Mouse (Mus musculus) kidney, embryonic 15.5 days (tissue): ENCODE data around the gene Nfxl1. TPM values are rescaled to one million over a fixed set of nuclear protein-coding genes. Genes with fewer than 3 reads are reported as not detected.

ENCODE experiments used
- ATAC-seq: fragments of 200-750 bp; cut with Nextera tagmentation; replicated peaks from 2 replicates; pipeline ENCODE4 v1.8.0; 2017; ENCODE audit warnings: moderate TSS enrichment; ENCODE audit not compliant: low FRiP score
- H3K27ac ChIP-seq: fragments of 300-500 bp; sonication (generic); 2 replicates; pipeline ENCODE4 v1.5.1; 2015; ENCODE audit warnings: mild to moderate bottlenecking, inconsistent platforms
- H3K27me3 ChIP-seq: fragments of 300-500 bp; sonication (generic); 2 replicates; pipeline ENCODE4 v1.6.1; 2015; ENCODE audit warnings: inconsistent platforms
- H3K36me3 ChIP-seq: fragments of 300-500 bp; sonication (generic); 2 replicates; pipeline ENCODE4 v1.6.1; 2015; ENCODE audit warnings: inconsistent platforms
- H3K4me1 ChIP-seq: fragments of 300-500 bp; sonication (generic); 2 replicates; pipeline ENCODE4 v1.6.1; 2015; ENCODE audit warnings: inconsistent platforms
- H3K4me2 ChIP-seq: fragments of 300-500 bp; sonication (generic); 2 replicates; pipeline ENCODE4 v1.6.1; 2015; ENCODE audit warnings: moderate library complexity, mild to moderate bottlenecking, inconsistent platforms
- H3K4me3 ChIP-seq: fragments of 300-500 bp; sonication (generic); replicated peaks from 2 replicates; pipeline ENCODE4 v1.5.1; 2015; ENCODE audit warnings: mild to moderate bottlenecking, inconsistent platforms
- H3K9ac ChIP-seq: fragments of 300-500 bp; sonication (generic); 2 replicates; pipeline ENCODE4 v1.6.1; 2015; ENCODE audit warnings: mild to moderate bottlenecking, inconsistent platforms
- H3K9me3 ChIP-seq: fragments of 300-500 bp; sonication (generic); replicated peaks from 2 replicates; pipeline ENCODE4 v1.6.1; 2016; ENCODE audit warnings: inconsistent platforms
- WGBS: fragments of 180-500 bp; shearing (Covaris S2); methylation state at CpG from one replicate; pipeline ENCODE4 v1.1.7; 2015; ENCODE audit warnings: mixed read lengths; 5-methylcytosine and 5-hydroxymethylcytosine counted together
- polyA plus RNA-seq: library from polyadenylated mRNA; unstranded; fragments of >200 nt; fragmentation: Nextera tagmentation; extraction: Ambion mirVana; gene quantifications from 2 replicates; pipeline ENCODE4 v1.2.1, GENCODE M21; 2015

Gene Nfxl1
- polyA plus RNA-seq, 1 experiment from 2014 or later, result 18.6 TPM

- no peaks in the 10 kb centered on the region for H3K36me3 ChIP-seq
- WGBS, result 76% methylated on average over 4 of the region's 4 CpGs
- peaks cover 4% of the 10 kb centered on the region; the same call in 1 of the 2 replicates for H3K27me3 ChIP-seq
- H3K27ac ChIP-seq, result no peak overlapping the region
- no peak overlapping the region for H3K4me2 ChIP-seq
- H3K9me3 ChIP-seq, result no peaks in the 10 kb centered on the region
- no peak for ATAC-seq
- no peak overlapping the region for H3K9ac ChIP-seq
- H3K4me3 ChIP-seq, result no peak overlapping the region
- 0 out of 2 replicates have a peak, but pooled peaks cover 5% of the 10 kb centered on the region for H3K4me1 ChIP-seq
These were observed 62.7 kb downstream of the Nfxl1 start for GRCm38 (mm10) chr5:72496756-72497155.

- Histone ChIP-seq H3K4me1 (no peaks in the 10 kb centered on the region), H3K27me3 (no peaks in the 10 kb centered on the region), H3K9ac (no peak overlapping the region), H3K4me2 (no peak overlapping the region), H3K27ac (no peak overlapping the region), H3K9me3 (no peaks in the 10 kb centered on the region), H3K4me3 (no peak overlapping the region), H3K36me3 (no peaks in the 10 kb centered on the region)
- no peak for ATAC-seq
- 73% methylated on average over 7 of the region's 7 CpGs for WGBS
These were observed 65.6 kb downstream of the Nfxl1 start for GRCm38 (mm10) chr5:72493906-72494305.

- Histone ChIP-seq H3K9me3 (no peaks in the 10 kb centered on the region), H3K9ac (no peak overlapping the region), H3K4me1 (no peaks in the 10 kb centered on the region), H3K27ac (no peak overlapping the region), H3K36me3 (no peaks in the 10 kb centered on the region), H3K4me3 (no peak overlapping the region), H3K4me2 (no peak overlapping the region), H3K27me3 (no peaks in the 10 kb centered on the region)
- 46% methylated on average over 2 of the region's 2 CpGs for whole genome bisulfite sequencing
- ATAC-seq, result no peak
These were observed 68.3 kb downstream of the Nfxl1 start for GRCm38 (mm10) chr5:72491232-72491631.

GRCm38 (mm10) chr5:72480456-72480855 is 79.0 kb downstream of the Nfxl1 start:
- no peaks in the 10 kb centered on the region for H3K4me1 ChIP-seq
- no peak overlapping the region for H3K4me3 ChIP-seq
- no peaks in the 10 kb centered on the region for H3K36me3 ChIP-seq
- ATAC-seq, result no peak
- 43% methylated on average over 7 of the region's 7 CpGs for WGBS
- no peak overlapping the region for H3K9ac ChIP-seq
- H3K27me3 ChIP-seq, result no peaks in the 10 kb centered on the region
- no peaks in the 10 kb centered on the region for H3K9me3 ChIP-seq
- H3K27ac ChIP-seq, result no peak overlapping the region
- no peak overlapping the region for H3K4me2 ChIP-seq

GRCm38 (mm10) chr5:72472317-72473009 is 87.0 kb downstream of the Nfxl1 start:
- no peak for ATAC-seq
- WGBS, result 49% methylated on average over 12 of the region's 12 CpGs
- H3K4me2 ChIP-seq, result no peak overlapping the region
- no peak overlapping the region for H3K27ac ChIP-seq
- H3K4me1 ChIP-seq, result 0 out of 2 replicates have a peak, but pooled peaks cover 3% of the 10 kb centered on the region
- H3K27me3 ChIP-seq, result no peaks in the 10 kb centered on the region
- H3K36me3 ChIP-seq, result no peaks in the 10 kb centered on the region
- H3K9me3 ChIP-seq, result no peaks in the 10 kb centered on the region
- no peak overlapping the region for H3K4me3 ChIP-seq
- no peak overlapping the region for H3K9ac ChIP-seq

- ATAC-seq, result no peak
- H3K9ac ChIP-seq, result no peak overlapping the region
- 0 out of 2 replicates have a peak, but pooled peaks cover 3% of the 10 kb centered on the region for H3K4me1 ChIP-seq
- H3K27ac ChIP-seq, result no peak overlapping the region
- H3K27me3 ChIP-seq, result no peaks in the 10 kb centered on the region
- H3K4me3 ChIP-seq, result no peak overlapping the region
- WGBS, result 74% methylated on average over 7 of the region's 7 CpGs
- H3K4me2 ChIP-seq, result no peak overlapping the region
- H3K36me3 ChIP-seq, result no peaks in the 10 kb centered on the region
- no peaks in the 10 kb centered on the region for H3K9me3 ChIP-seq
These were observed 87.7 kb downstream of the Nfxl1 start for GRCm38 (mm10) chr5:72471746-72472145.

- Histone ChIP-seq H3K4me3 (no peak overlapping the region), H3K9ac (no peak overlapping the region), H3K9me3 (no peaks in the 10 kb centered on the region), H3K4me1 (no peaks in the 10 kb centered on the region), H3K36me3 (no peaks in the 10 kb centered on the region), H3K27me3 (no peaks in the 10 kb centered on the region), H3K4me2 (no peak overlapping the region), H3K27ac (no peak overlapping the region)
- no peak for ATAC-seq
- 57% methylated on average over 3 of the region's 3 CpGs for WGBS
These were observed 94.6 kb downstream of the Nfxl1 start for GRCm38 (mm10) chr5:72464932-72465331.

Other genes starting within 250 kb of the Nfxl1 start
- gene Corin, start 55.2 kb downstream of the Nfxl1 start, polyA plus RNA-seq, result 5.4 and 6.0 TPM in 2 replicates
- gene Zar1, start 21.6 kb upstream of the Nfxl1 start, polyA plus RNA-seq, result 0.39 and 0.46 TPM in 2 replicates
- gene Gm5868, start 27.9 kb upstream of the Nfxl1 start, polyA plus RNA-seq, result 0.23 and 0.58 TPM in 2 replicates
- not detected in 2 replicates for gene Cnga1, start 84.6 kb upstream of the Nfxl1 start, polyA plus RNA-seq
- gene Nipal1, start 88.1 kb upstream of the Nfxl1 start, polyA plus RNA-seq, result 2.8 and 3.1 TPM in 2 replicates
- gene Txk, start 193.1 kb upstream of the Nfxl1 start, polyA plus RNA-seq, result 0.10 TPM in 1 of 2 replicates, not detected in the other